Mouse (Mus musculus) activated CD4-positive, CD25-positive, alpha-beta regulatory T cell, adult 4 months (primary cell): ENCODE measurements around the gene Spaar. TPM values are rescaled to one million over a fixed set of nuclear protein-coding genes. Genes with fewer than 3 reads are reported as not detected.
"Not testable (repeated sequence)": the region's sequence is repeated elsewhere in the genome, so short reads cannot be mapped to it uniquely, and the experiment has no call there.

ENCODE experiments used
- ATAC-seq: one replicate; pipeline ENCODE4 v1.8.0; 2017
- polyA plus RNA-seq, 2 experiments: library from polyadenylated mRNA; unstranded; fragments of 100-300 nt; shearing (Covaris generic); gene quantifications; one replicate each; pipeline ENCODE4 v1.2.1; 2017

Spaar gene
- polyA plus RNA-seq, 2 experiments from 2014 or later, result 0.15 TPM; not detected in 1

DNA sequence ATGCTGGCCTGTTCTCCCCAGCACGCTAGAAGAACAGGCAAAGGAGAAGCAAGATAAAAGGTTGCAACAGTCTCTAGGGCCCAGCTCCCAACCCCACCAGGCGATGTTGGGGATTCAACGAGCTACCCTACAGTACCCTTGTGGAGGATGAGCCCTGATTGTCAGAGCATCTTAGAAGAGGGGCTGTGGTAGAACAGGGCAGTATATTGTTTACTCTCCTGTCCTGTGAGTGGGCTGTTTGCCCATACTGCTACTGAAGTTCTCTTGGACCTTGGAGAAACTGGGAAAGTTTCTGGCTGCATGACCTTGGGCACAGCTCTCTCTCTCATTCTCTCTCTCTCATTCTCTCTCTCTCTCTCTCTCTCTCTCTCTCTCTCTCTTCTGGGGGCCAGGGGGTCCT is 708 bp upstream of the Spaar start:
- ATAC-seq, result no peak

DNA sequence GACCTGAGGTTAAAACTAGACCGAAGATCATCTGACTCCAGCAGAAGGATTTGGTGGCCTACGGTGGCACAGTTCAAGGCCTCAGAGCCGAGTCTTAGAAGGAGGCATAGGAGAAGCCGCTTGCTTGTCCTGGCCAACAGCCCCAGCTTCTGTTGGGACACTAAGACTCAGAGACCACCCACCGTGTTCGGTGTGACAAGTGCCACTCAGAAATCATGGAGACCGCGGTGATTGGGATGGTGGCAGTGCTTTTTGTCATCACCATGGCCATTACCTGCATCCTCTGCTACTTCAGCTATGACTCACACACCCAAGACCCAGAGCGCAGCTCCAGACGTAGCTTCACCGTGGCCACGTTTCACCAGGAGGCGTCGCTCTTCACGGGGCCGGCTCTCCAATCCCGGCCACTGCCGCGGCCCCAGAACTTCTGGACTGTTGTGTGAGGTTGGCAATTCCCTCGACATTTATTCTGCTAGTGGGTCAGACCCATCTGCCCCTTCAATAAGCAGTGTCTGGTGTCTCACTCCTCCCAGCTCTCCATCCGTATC is 990 bp downstream of the Spaar start:
- ATAC-seq, result no peak

DNA sequence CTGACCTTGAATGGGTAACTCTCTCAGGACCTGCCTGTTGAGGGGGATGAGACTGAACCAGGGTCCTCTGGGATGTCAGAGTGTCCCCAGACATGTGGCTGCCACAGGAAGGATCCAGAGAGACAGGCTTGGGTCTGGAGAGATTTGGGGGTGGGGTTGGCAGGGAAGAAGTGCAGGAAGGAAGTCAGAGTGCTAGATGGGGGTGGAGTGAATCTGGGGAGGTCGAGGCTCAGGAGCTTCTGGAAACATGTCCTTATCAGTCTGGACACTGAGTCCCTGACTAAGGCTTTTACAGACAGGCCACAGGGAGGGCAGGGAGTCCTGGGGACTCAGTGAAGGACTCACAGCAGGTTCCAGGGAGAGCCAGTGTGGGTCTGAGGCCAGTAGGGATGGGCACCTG is 2.3 kb downstream of the Spaar start:
- no peak for ATAC-seq

DNA sequence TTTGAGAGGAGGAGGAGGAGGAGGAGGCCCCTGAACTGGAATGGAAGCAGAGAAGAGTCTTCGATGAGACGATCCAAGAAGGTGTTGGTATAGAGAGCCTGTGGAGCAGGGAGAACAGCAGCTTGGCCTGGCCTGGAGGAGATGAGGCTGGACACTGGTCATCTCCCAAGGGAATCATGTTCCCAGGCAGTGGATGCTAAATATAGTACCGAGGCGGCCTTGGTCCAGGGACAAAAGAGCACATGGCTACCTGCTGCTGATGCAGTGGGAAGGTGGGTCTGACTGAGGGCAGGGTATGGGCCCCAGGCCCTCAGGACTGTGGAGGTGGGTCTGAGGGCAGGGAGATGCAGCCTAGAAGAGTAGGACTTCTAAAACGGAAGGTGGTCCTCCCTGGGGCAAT is 3.4 kb downstream of the Spaar start:
- ATAC-seq, result no peak

DNA sequence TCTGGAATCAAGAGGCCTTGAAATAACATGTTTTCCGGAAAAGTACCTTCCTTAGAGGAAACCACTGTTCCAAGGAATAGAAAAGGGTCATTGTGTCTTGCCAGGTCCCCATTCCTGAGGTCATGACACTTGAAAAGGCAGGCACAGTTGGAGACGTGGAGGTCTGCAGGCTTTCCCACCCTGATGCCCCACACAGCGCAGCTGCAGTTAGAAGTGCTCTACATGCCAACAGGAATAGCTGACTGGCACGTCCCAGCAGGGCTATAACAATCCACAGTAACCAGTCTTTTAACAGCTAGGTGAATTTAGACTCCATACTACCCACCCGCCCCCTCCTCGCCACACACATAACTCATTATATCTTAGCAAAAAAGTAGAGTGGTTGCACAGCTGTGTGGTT is 7.3 kb downstream of the Spaar start:
- no peak for ATAC-seq

DNA sequence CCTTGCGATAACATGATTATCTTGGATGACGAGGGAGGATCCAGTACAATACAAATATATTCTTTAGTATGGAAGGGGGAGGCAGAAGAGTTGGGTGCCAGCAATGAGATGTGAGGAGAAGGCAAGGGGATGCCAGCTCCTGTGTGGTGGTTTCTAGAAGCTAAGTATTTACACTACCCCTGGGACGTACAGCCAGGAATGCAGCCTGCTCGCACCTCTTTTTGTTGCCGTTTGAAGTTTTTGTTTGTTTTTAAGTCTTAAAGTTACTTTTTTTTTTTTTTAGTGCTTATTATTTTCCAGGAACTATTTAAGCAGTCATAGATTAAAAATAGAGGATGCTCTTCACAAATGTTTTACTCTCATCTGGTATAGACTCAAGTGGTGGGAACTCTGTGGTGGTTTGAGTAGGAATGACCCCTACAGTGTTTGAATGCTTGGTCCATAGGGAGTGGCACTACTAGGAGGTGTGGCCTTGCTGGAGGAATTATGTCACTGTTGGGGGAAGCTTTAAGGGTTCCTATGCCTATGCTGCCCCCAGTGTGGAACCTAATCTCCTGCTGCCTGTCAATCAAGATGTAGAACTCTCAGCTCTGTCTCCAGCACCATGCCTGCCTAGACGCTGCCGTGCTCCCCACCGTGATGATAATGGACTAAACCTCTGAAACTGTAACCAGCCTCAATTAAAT is 9.3 kb downstream of the Spaar start:
- no peak for ATAC-seq

DNA sequence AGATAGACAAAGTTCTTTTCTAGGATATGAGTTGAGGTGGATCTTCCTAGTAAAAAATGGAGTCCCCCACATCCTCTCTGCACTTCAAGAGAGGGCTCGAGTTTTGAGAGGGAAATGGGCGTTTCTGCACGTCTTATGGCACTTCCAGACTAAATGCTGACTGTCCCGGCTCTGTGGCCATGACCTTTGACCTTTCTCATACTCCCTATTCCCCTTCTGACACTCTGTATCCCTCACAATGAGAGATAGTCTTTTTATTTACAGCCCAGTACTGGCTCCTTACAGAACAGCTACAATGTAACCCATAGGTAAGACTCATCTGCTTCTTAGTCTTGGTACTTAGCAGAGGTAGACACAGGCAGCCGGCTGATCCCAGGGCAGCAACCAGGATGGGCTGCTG is 11.7 kb downstream of the Spaar start:
- ATAC-seq, result no peak

DNA sequence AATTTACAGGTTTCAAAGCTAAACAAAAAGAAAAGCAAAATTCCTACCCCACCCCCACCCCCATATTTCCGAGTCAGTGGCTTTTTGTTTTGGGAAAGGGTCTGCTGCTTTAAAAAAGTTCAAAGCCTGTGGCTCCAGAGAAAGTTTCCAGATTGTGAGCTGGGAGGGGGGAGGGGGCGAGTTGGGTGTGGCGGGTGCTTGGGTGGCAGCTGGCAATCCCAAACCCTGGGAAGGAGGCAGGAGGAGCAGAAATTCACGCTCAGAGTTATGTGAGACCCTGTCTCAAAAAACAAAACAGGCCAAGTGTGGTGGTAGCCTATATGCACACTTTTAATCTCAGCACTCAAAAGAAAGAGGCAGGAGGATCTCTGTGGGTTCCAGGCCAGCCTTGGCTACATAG is 12.8 kb downstream of the Spaar start:
- ATAC-seq, result no peak

DNA sequence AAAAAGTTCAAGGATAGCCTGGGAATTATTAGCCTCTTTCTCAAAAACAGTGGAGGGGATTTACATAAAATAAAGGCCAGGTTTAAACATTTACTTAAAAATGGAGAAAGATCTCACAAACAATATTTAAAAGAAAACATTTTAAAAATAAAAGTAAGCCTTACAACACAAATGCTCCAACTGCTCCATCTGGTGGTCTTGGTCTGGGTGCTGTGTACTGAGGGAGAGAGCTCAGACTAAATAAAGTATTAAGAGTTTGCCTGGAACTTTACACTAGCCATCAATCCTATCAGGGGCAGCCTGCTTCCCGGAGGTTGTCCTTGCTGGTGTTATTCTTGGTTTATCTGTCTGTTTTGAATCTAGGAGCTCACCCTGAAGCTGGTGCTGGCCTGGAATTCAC is 13.3 kb downstream of the Spaar start:
- no peak for ATAC-seq

DNA sequence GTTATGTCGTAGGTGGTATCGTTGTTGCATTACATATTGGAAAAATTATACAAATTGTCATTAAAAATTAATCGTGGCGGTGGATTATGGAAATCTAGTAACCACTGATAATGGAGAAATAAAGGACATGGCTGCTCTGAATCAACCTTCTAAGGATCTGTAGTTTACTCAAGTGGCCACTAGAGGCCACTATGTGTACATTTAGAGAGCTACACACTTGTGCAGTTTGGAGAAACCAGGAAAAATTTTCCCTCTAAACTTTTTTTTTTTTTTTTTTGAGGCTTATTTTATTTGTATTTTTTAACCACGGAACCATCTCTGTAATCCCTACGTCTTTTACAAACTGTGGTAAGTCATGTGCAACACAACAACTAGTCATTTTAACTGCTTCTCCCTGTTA is 15.4 kb downstream of the Spaar start:
- ATAC-seq, result no peak

DNA sequence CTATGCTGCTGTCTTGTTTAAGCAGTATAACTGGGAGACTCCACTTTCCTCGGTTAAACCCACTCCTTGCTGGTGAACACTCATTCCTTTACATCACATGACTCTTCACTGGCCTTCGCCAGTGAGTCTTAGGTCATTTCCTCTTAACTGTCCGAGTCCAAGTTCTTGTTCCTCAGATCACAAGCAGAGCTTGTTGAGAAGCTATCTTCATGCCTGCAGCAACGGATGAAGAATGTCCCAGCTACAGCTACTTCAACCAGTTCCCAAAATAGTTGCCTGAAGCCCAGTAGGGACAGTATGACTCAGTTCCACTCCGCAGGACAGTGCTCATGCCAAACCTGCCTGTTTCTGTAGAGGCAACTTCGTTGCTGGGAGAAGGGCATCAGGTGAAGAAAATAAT is 27.4 kb downstream of the Spaar start:
- no peak for ATAC-seq

DNA sequence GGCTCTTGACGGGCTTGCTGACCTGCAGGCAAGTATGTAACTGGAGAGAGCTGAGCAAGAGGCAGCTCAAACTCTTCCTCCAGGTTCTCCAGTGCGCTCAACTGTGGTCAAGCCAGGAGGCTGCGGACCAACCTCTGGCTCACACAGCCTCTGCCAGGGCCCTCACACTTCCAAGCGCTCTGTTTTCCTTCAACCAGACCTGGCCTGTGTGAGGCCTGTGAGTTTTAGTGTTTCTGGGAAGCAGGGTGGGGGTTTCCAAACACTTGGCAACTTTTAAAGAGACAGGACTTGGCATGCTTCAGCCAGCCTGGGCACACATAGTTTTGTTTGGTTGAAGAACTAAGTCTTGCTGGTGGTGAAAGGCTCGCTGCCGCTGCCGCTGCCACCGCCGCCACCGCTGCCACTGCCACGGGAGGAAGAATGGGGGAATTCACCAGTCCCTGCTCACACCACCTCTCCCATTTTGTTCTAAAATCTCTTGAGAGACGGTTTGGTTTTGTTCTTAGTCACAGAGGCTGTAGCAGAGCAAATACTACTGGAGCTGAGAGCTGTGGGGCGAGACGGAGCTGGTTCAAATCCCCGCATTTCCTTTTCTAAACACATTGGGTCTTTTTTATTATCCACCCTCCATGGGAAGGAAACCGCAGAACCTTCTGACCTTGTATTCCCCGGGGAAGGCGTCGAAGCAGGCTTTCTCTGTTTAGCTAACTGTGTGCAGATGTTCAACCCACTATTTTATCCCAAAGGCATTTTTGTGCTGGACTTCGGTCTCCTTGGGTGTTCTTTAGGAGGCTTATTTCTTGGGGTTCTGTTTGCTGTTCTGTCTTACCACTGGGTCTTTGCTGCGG is 30.0 kb downstream of the Spaar start:
- no peak for ATAC-seq

DNA sequence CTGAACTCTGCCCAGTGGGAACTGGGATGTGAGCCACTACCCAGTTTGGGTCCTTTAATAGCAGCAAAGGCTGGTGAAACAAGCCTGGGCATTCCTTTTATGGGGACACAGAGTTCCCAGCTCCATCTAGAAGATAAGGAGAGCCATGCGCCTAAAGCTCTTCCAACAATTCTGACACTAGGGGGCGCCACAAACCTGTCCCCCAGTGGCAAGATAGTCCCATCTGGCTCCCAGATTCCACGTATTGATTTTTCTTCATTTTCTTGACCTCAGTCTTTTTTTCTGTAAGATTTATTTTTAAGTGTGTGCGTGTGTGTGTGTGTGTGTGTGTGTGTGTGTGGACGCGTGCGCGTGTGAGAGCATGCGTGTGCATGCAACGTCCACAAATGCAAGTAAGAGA is 30.6 kb downstream of the Spaar start:
- ATAC-seq, result no peak

DNA sequence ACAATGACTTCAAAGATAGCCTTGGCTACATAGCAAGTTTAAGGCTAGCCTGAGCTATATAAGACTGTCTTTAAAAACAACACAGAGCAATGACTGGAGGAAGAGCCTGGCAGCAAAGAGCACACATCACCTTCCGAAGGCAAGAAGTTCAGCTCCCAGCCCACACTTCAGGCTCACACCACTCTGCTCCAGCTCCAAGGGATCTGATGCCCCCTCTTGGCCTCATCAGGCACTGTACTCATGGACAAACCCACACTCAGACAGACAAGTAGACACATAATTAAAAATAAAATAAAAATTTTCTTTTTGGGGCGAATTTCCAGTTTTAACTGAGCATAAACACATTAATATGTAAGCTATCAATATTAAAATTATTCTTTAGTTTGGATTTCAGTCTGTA is 31.5 kb downstream of the Spaar start:
- ATAC-seq, result no peak

DNA sequence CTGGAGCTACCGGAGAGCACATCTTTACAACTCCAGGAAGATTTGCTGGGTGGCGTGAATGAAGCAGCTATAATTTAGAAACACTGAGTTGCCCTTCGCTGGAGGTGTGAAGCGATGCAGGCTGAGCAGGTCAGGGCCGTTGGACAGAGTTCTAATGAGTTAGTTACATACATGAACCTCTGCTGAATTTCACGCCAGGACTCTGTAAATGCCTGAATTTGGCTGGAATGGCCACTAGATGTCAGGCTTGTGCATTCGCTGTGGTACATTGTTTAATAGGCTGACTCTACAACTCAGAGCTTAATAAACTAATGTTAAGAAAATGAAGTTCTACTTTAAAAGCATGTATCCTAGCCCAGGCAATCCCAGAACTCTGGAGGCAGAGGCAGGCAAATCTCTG is 33.6 kb downstream of the Spaar start:
- no peak for ATAC-seq

DNA sequence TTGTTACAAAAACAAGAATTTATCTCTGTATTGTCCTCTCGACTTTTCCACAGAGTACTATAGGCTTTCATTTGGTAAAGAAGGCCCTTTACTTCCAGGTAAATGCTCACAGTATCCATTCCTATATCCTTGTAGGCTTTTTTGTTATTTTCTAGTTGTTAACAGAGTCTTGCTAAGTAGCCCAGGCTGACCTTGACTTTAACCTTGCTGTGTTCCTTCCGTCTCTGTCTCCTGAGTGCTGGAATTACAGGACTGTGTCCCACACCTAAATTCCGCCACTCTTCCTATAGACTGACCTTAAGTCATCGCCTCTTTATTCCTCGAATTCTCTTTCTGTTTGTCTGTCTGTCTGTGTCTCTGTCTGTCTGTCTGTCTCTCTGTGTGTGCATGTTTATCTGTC is 38.5 kb downstream of the Spaar start:
- ATAC-seq, result no peak

DNA sequence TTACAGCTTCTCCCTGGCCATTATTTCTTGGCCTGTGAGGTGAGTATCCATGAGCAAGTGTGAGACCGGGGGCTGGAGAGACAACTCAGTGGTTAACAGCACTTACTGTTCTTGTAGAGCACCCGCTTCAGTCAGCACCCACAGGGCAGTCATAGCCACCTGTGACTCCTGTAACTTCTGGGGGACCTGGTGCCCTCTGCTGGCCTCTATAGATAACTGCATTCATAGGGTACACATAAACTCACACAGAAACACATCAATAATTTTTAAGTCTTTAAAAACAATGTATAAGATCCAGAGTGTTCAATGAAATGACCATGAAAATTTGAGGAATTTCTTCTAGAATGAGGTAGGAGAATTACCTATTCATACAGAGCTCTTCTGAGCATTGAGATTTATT is 39.5 kb downstream of the Spaar start:
- ATAC-seq, result no peak

DNA sequence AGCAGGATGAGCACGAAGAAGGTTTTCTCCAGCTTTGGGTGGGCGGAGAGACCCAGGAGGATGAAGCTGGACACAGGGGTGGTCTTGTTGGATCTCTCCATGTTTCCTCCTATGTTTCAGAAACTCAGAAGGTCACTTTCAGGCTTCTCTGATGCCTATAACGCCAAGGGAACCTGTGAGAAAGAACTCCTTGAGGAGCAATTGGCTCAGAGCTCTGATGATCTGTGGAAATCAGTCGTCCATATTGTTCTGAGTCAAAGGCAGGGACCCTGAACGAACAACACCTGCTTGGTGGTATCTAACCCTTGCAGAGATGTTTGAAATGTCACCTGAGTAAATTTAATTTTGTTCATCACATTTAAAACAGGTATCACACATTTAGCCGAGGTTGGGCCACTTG is 41.1 kb downstream of the Spaar start, which contains the start of gene Olfr159:
Olfr159 (minus strand) TSS at position 101 of the 400 bp plus-strand sequence.
- no peak for ATAC-seq

DNA sequence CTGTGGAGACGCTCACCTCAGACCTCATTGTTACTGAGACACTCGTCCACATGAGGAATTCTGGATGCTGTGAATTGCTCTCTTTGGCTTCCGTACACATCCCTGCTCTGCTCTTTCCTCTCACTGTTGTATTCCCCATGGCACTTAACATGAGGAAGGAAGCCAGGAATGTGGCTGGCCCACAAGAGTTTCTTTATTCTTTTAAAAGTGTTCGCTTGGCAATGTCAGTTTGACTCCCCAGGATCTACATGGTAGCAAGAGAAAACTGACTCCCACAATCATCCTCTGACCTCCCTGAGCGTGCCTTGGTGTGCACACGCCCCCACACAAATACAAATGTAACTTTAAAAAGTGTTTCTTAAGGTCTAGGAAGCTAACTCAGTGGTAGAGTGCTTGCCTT is 41.8 kb downstream of the Spaar start:
- no peak for ATAC-seq

DNA sequence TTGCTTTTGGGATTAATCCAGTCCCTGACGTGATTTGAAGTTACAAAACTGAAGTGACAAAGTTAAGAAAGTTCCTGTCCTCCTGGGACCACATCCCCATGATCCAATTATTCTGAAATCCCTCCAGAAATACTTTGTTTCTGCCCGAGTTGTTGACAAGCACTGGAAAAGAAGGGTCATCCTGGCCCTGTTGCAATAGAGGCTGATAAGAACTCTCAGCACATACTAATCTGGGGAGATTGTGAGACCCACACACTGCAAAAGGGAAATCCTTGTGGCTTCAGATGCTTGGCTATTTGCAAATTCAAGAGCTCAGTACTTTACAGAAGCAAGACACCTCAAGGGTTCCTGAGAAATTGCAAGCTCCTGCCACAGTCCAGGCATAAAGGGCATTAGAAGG is 42.5 kb downstream of the Spaar start:
- no peak for ATAC-seq

DNA sequence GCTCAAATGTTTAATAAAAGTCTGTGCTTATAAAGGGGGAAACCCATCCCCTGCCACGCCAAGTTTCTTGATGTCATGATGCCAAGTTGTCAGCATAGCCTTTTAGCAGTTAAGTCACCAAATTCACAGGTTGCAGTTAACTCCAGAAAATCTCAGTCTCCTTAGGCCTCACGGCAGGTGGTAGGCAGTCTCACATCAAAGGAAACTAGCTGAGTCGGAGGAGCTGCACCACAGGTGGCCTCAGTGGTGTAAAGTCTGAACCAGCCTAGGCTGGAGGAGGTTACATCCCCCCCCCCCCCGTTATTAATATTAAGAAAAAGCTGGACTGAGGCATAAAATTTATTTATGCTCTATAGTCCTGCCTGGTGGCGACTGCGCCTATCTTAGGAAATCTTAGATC is 65.5 kb downstream of the Spaar start:
- no peak for ATAC-seq

DNA sequence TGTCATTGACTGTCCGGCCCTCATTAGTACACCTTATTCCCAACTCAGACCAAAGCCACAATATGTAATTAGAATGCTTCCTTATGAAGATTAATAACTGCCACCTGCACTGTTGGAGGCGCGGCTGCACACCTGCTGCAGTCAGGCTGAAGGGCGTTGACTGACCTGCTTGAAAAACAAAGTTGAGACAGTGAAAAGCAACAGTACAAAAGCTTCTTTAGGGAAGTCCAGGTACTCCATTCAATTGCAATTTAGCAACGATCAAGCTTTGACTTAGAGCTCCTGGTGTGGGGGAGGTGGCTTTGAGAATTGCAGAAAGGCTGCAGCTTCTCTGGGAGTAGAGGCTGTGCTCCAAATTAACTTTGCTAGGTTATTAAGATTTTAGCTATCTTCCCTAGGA is 66.0 kb downstream of the Spaar start:
- not testable (repeated sequence) for ATAC-seq

DNA sequence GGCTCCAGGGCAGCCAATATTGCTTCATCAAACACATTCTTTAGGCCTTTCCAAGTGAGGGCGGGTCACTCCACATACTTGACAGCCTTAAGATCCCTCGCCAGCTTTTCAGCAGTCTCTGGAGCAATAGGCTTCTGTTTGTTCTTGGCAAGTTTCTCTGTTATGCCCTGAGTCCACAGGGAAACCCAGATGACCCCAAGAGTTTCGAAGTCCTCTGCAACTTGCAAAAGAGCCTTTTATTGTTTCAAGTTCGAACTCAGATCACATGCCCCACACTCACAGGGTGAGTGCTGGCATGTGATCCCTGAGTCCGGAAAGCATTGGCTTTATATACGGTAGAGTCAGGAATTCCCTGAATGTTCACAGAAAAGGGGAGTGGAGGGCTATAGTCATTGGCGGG is 69.1 kb downstream of the Spaar start:
- ATAC-seq, result no peak
